Comparison of ENCODE assay signal across 8 mouse cellular contexts in genomic region chr19:37419613-37420012, GRCm38 (mm10). TPM values are rescaled to one million over a fixed set of nuclear protein-coding genes. Genes with fewer than 3 reads are reported as not detected.
DNase-seq lines count a peak whose midpoint lies in the region; ATAC-seq lines count a peak whose summit lies in the region.

No protein-coding gene starts in this region.

- H3K4me1 ChIP-seq in forebrain, embryonic 11.5 days (replicated peaks; ENCODE audit: control insufficient read depth, insufficient read depth, low read length), result no peaks in the 10 kb centered on the region
- H3K4me1 ChIP-seq in forebrain, embryonic 13.5 days, result no peaks in the 10 kb centered on the region

- no peak overlapping the region for H3K9ac ChIP-seq in forebrain, embryonic 11.5 days (ENCODE audit: low read length)
- H3K9ac ChIP-seq in forebrain, embryonic 13.5 days, result no peak overlapping the region

- DNase-seq in forebrain, embryonic 11.5 days (ENCODE audit: low spot score), result peak; percentile 67
- DNase-seq in urinary bladder, postnatal 14 days (ENCODE audit: low spot score), result peak; percentile 59
- no peak for DNase-seq in urinary bladder, postnatal 10 days (ENCODE audit: low spot score)
- peak; percentile 62 to 67 for DNase-seq in cerebellum, postnatal 14 days
- peak; percentile 86 for DNase-seq in induced T-regulatory cell, adult 2 months (ENCODE audit: low read depth)
- DNase-seq in lung, postnatal 10 days, result peak; percentile 76
- peak; percentile 91 for DNase-seq in splenic B cell, adult 2 months (ENCODE audit: low read depth, low spot score)

- H3K4me3 ChIP-seq in forebrain, embryonic 11.5 days (ENCODE audit: low read depth, low read length), result no peak overlapping the region
- no peak overlapping the region for H3K4me3 ChIP-seq in forebrain, embryonic 13.5 days

- no peak overlapping the region for H3K4me2 ChIP-seq in forebrain, embryonic 11.5 days (ENCODE audit: low read depth, low read length, severe bottlenecking)
- no peak overlapping the region for H3K4me2 ChIP-seq in forebrain, embryonic 13.5 days

- WGBS in forebrain, embryonic 11.5 days, result 56% methylated on average over 3 of the region's 3 CpGs
- 48% methylated on average over 3 of the region's 3 CpGs for WGBS in forebrain, embryonic 13.5 days

- H3K27me3 ChIP-seq in forebrain, embryonic 11.5 days (ENCODE audit: control insufficient read depth, insufficient read depth, low read length), result no peaks in the 10 kb centered on the region
- H3K27me3 ChIP-seq in forebrain, embryonic 13.5 days, result no peaks in the 10 kb centered on the region
- H3K27me3 ChIP-seq in splenic B cell, adult 2 months (ENCODE audit: control insufficient read depth, insufficient read depth, low read length, poor library complexity, severe bottlenecking), result no peaks in the 10 kb centered on the region

- no peaks in the 10 kb centered on the region for H3K9me3 ChIP-seq in forebrain, embryonic 11.5 days (ENCODE audit: control insufficient read depth, low read length)
- H3K9me3 ChIP-seq in forebrain, embryonic 13.5 days (replicated peaks), result no peaks in the 10 kb centered on the region

- no peak overlapping the region for H3K27ac ChIP-seq in forebrain, embryonic 11.5 days (ENCODE audit: low read depth, low read length)
- no peak overlapping the region for H3K27ac ChIP-seq in forebrain, embryonic 13.5 days

- no peak for ATAC-seq in forebrain, embryonic 11.5 days (replicated peaks; ENCODE audit: low FRiP score)
- no peak for ATAC-seq in forebrain, embryonic 13.5 days

- H3K36me3 ChIP-seq in forebrain, embryonic 11.5 days (ENCODE audit: control insufficient read depth, insufficient read depth, low read length), result peaks cover 21% of the 10 kb centered on the region
- peaks cover 68% of the 10 kb centered on the region for H3K36me3 ChIP-seq in forebrain, embryonic 13.5 days (ENCODE audit: poor library complexity, severe bottlenecking)
- H3K36me3 ChIP-seq in splenic B cell, adult 2 months (ENCODE audit: control insufficient read depth, insufficient read depth, low read length, poor library complexity, severe bottlenecking), result no peaks in the 10 kb centered on the region

RNA-seq across cellular contexts. Expression of gene Hhex, which starts 15.0 kb away (rescaled TPM):
- 4.5 and 5.1 TPM in 2 replicates for polyA plus RNA-seq in forebrain, embryonic 11.5 days (2014; fragmentation: Nextera tagmentation; extraction: Ambion mirVana)
- 3.4 and 5.7 TPM in 2 replicates for polyA plus RNA-seq in forebrain, embryonic 13.5 days (2015; fragmentation: Nextera tagmentation; extraction: Ambion mirVana)

RNA-seq across cellular contexts. Expression of gene Kif11, which starts 43.4 kb away (rescaled TPM):
- 112 and 121 TPM in 2 replicates for polyA plus RNA-seq in forebrain, embryonic 11.5 days (2014; fragmentation: Nextera tagmentation; extraction: Ambion mirVana)
- polyA plus RNA-seq in forebrain, embryonic 13.5 days (2015; fragmentation: Nextera tagmentation; extraction: Ambion mirVana), result 69.1 and 69.6 TPM in 2 replicates
